Comparison of ENCODE assay signal across 20 mouse cellular contexts in the genomic region with DNA sequence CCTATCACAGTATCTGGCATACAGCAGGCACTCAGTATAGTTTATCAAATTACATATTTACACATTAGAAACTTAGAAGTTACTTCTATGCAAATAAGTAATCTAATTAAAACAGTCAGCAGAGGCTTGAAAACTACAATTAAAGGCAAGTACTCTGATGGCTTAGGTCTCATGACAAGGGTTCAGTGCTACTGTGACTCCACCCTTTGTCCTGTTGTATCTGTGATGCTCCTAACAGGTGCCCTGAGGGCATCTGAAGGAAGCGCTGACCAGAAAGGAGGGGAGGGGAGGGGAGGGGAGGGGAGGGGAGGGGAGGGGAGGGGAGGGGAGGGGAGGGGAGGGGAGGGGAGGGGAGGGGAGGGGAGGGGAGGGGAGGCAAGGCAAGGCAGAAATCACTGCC. TPM values are rescaled to one million over a fixed set of nuclear protein-coding genes. Genes with fewer than 3 reads are reported as not detected.
DNase-seq lines count a peak whose midpoint lies in the region; ATAC-seq and TF ChIP-seq lines count a peak whose summit lies in the region.
"Had no signal": no experiment of that assay in that cellular context is flagged by ENCODE, and none has a peak within 500 bp of the region (broad histone marks: within the 10 kb centered on the region; RNA-seq: fewer than 3 reads in every experiment).

No protein-coding gene starts in this region.

- no CpG with 5 or more reads among the region's 1 CpGs for WGBS in intestine, embryonic 14.5 days
- WGBS in intestine, postnatal 0 days: no CpG with 5 or more reads among the region's 1 CpGs
- no CpG with 5 or more reads among the region's 1 CpGs for WGBS in kidney, postnatal 0 days
- WGBS in stomach, embryonic 14.5 days: no CpG with 5 or more reads among the region's 1 CpGs
- no CpG with 5 or more reads among the region's 1 CpGs for WGBS in stomach, postnatal 0 days

- no peak for DNase-seq in intestine, embryonic 14.5 days (ENCODE audit: low spot score)
- DNase-seq in kidney, postnatal 0 days (ENCODE audit: low spot score): no peak
- DNase-seq in kidney, adult 18-20 months: no peak
- no peak for DNase-seq in stomach, postnatal 0 days (ENCODE audit: low spot score)
- DNase-seq in testis, postnatal 14 days (ENCODE audit: low spot score): no peak
- DNase-seq: adrenal gland, adult 8-10 months; adrenal gland, postnatal 36 days; B cell, adult 2 months; cerebellum, adult 2 months; cerebellum, postnatal 10 days; gastrocnemius, postnatal 36 days; heart, postnatal 36 days had no signal

- H3K27me3 ChIP-seq in intestine, embryonic 14.5 days (replicated peaks; ENCODE audit: control insufficient read depth, insufficient read depth, low read length): no peaks in the 10 kb centered on the region
- no peaks in the 10 kb centered on the region for H3K27me3 ChIP-seq in intestine, postnatal 0 days (replicated peaks; ENCODE audit: control insufficient read depth, insufficient read depth, low read length)
- no peaks in the 10 kb centered on the region for H3K27me3 ChIP-seq in kidney, postnatal 0 days (ENCODE audit: insufficient read depth, low read length)
- no peaks in the 10 kb centered on the region for H3K27me3 ChIP-seq in stomach, embryonic 14.5 days (ENCODE audit: control insufficient read depth, insufficient read depth, low read length)
- H3K27me3 ChIP-seq in stomach, postnatal 0 days (ENCODE audit: control insufficient read depth, insufficient read depth, low read length): no peaks in the 10 kb centered on the region
- H3K27me3 ChIP-seq: forebrain, embryonic 15.5 days; heart, embryonic 13.5 days; Patski had no signal

- H3K4me3 ChIP-seq in intestine, embryonic 14.5 days (ENCODE audit: low read depth, low read length): no peak overlapping the region
- no peak overlapping the region for H3K4me3 ChIP-seq in intestine, postnatal 0 days (ENCODE audit: low read depth, low read length)
- H3K4me3 ChIP-seq in kidney, postnatal 0 days (replicated peaks; ENCODE audit: low read depth, low read length): no peak overlapping the region
- H3K4me3 ChIP-seq in stomach, embryonic 14.5 days (ENCODE audit: low read depth, low read length): no peak overlapping the region
- no peak overlapping the region for H3K4me3 ChIP-seq in stomach, postnatal 0 days (ENCODE audit: low read depth, low read length)
- H3K4me3 ChIP-seq: embryonic facial prominence, embryonic 10.5 days; forebrain, embryonic 15.5 days; heart, embryonic 13.5 days had no signal

- H3K9me3 ChIP-seq in intestine, embryonic 14.5 days (ENCODE audit: control insufficient read depth, low read length): no peaks in the 10 kb centered on the region
- no peaks in the 10 kb centered on the region for H3K9me3 ChIP-seq in intestine, postnatal 0 days (ENCODE audit: control insufficient read depth)
- no peaks in the 10 kb centered on the region for H3K9me3 ChIP-seq in kidney, postnatal 0 days (replicated peaks; ENCODE audit: low read length)
- no peaks in the 10 kb centered on the region for H3K9me3 ChIP-seq in stomach, embryonic 14.5 days (ENCODE audit: control insufficient read depth, low read depth, low read length)
- no peaks in the 10 kb centered on the region for H3K9me3 ChIP-seq in stomach, postnatal 0 days (ENCODE audit: control insufficient read depth, low read length)
- H3K9me3 ChIP-seq: embryonic facial prominence, embryonic 10.5 days; forebrain, embryonic 15.5 days; heart, embryonic 13.5 days had no signal

- no peaks in the 10 kb centered on the region for H3K4me1 ChIP-seq in intestine, embryonic 14.5 days (replicated peaks; ENCODE audit: control insufficient read depth, insufficient read depth, low read length)
- H3K4me1 ChIP-seq in intestine, postnatal 0 days (replicated peaks; ENCODE audit: control insufficient read depth, insufficient read depth, low read length): 0 out of 2 replicates have a peak, but pooled peaks cover 3% of the 10 kb centered on the region
- no peaks in the 10 kb centered on the region for H3K4me1 ChIP-seq in kidney, postnatal 0 days (replicated peaks; ENCODE audit: insufficient read depth, low read length)
- H3K4me1 ChIP-seq in stomach, embryonic 14.5 days (ENCODE audit: control insufficient read depth, insufficient read depth, low read length): no peaks in the 10 kb centered on the region
- H3K4me1 ChIP-seq in stomach, postnatal 0 days (replicated peaks; ENCODE audit: control insufficient read depth, insufficient read depth): no peaks in the 10 kb centered on the region
- H3K4me1 ChIP-seq: embryonic facial prominence, embryonic 10.5 days; forebrain, embryonic 15.5 days had no signal

- ATAC-seq in intestine, embryonic 14.5 days (replicated peaks; ENCODE audit: low FRiP score, low TSS enrichment, low read depth): no peak
- ATAC-seq in intestine, postnatal 0 days: no peak
- no peak for ATAC-seq in kidney, postnatal 0 days (replicated peaks; ENCODE audit: low FRiP score, low read depth)
- no peak for ATAC-seq in stomach, embryonic 14.5 days (ENCODE audit: insufficient number of reproducible peaks, insufficient read depth, low FRiP score, low read depth)
- ATAC-seq in stomach, postnatal 0 days (ENCODE audit: low FRiP score, low TSS enrichment): no peak
- ATAC-seq: CD4-positive, CD25-positive, alpha-beta regulatory T cell, adult 4 months; forebrain, embryonic 15.5 days; Patski had no signal

- peak overlapping the region; percentile 33; the same call in 1 of the 2 replicates for H3K27ac ChIP-seq in intestine, embryonic 14.5 days (ENCODE audit: low read depth)
- no peak overlapping the region for H3K27ac ChIP-seq in intestine, postnatal 0 days (ENCODE audit: low read depth, low read length)
- peak overlapping the region; percentile 72; the same call in 1 of the 2 replicates for H3K27ac ChIP-seq in kidney, postnatal 0 days
- peak overlapping the region; percentile 55; the same call in 1 of the 2 replicates for H3K27ac ChIP-seq in stomach, embryonic 14.5 days (ENCODE audit: low read length)
- H3K27ac ChIP-seq in stomach, postnatal 0 days (replicated peaks): no peak overlapping the region
- H3K27ac ChIP-seq: embryonic facial prominence, embryonic 10.5 days; forebrain, embryonic 15.5 days; heart, embryonic 13.5 days had no signal

- no peak overlapping the region for H3K9ac ChIP-seq in intestine, embryonic 14.5 days (ENCODE audit: low read length)
- no peak overlapping the region for H3K9ac ChIP-seq in intestine, postnatal 0 days (ENCODE audit: low read depth, low read length)
- no peak overlapping the region for H3K9ac ChIP-seq in kidney, postnatal 0 days (ENCODE audit: low read depth, low read length)
- H3K9ac ChIP-seq in stomach, embryonic 14.5 days (replicated peaks; ENCODE audit: low read depth, low read length): no peak overlapping the region
- H3K9ac ChIP-seq in stomach, postnatal 0 days (ENCODE audit: low read length): no peak overlapping the region
- H3K9ac ChIP-seq: forebrain, embryonic 15.5 days; heart, embryonic 13.5 days had no signal

- no peak overlapping the region for H3K4me2 ChIP-seq in intestine, embryonic 14.5 days (ENCODE audit: low read length)
- no peak overlapping the region for H3K4me2 ChIP-seq in intestine, postnatal 0 days (replicated peaks; ENCODE audit: low read depth)
- no peak overlapping the region for H3K4me2 ChIP-seq in kidney, postnatal 0 days (ENCODE audit: low read length)
- no peak overlapping the region for H3K4me2 ChIP-seq in stomach, embryonic 14.5 days (replicated peaks; ENCODE audit: low read depth, low read length)
- no peak overlapping the region for H3K4me2 ChIP-seq in stomach, postnatal 0 days (replicated peaks; ENCODE audit: low read depth)
- H3K4me2 ChIP-seq: forebrain, embryonic 15.5 days; heart, embryonic 13.5 days had no signal

- TF ChIP-seq EP300 in stomach, postnatal 0 days (optimal IDR thresholded peaks at IDR 0.05): no peak

- TF ChIP-seq CTCF in intestine, postnatal 0 days (IDR thresholded peaks at IDR 0.05; ENCODE audit: low read depth): no peak
- no peak for TF ChIP-seq CTCF in kidney, postnatal 0 days (IDR thresholded peaks at IDR 0.05; ENCODE audit: low read depth)
- no peak for TF ChIP-seq CTCF in stomach, postnatal 0 days (IDR thresholded peaks at IDR 0.05; ENCODE audit: low read depth)

- H3K36me3 ChIP-seq in intestine, embryonic 14.5 days (ENCODE audit: control insufficient read depth, insufficient read depth, low read length): peaks cover 26% of the 10 kb centered on the region; the same call in 1 of the 2 replicates
- peaks cover 18% of the 10 kb centered on the region for H3K36me3 ChIP-seq in intestine, postnatal 0 days (ENCODE audit: control insufficient read depth, insufficient read depth)
- H3K36me3 ChIP-seq in kidney, postnatal 0 days (ENCODE audit: insufficient read depth, low read length): peaks cover 17% of the 10 kb centered on the region; the same call in 1 of the 2 replicates
- 0 out of 2 replicates have a peak, but pooled peaks cover 5% of the 10 kb centered on the region for H3K36me3 ChIP-seq in stomach, embryonic 14.5 days (ENCODE audit: control insufficient read depth, insufficient read depth, low read length)
- H3K36me3 ChIP-seq in stomach, postnatal 0 days (ENCODE audit: control insufficient read depth, insufficient read depth, low read length): 0 out of 2 replicates have a peak, but pooled peaks cover 2% of the 10 kb centered on the region

RNA-seq across cellular contexts. Expression of a gene that starts 24.1 kb away (rescaled TPM):
- 9.6 and 10.1 TPM in 2 replicates for polyA plus RNA-seq in intestine, embryonic 14.5 days (2014; fragmentation: Nextera tagmentation; extraction: Ambion mirVana)
- 2.6 and 3.2 TPM in 2 replicates for polyA plus RNA-seq in intestine, postnatal 0 days (2015; fragmentation: Nextera tagmentation; extraction: Ambion mirVana)
- polyA plus RNA-seq in kidney, postnatal 0 days (2015; fragmentation: Nextera tagmentation; extraction: Ambion mirVana): 6.0 and 7.3 TPM in 2 replicates
- 8.3 and 10.3 TPM in 2 replicates for polyA plus RNA-seq in stomach, embryonic 14.5 days (2014; fragmentation: Nextera tagmentation; extraction: Ambion mirVana)
- 3.4 and 3.6 TPM in 2 replicates for polyA plus RNA-seq in stomach, postnatal 0 days (2015; fragmentation: Nextera tagmentation; extraction: Ambion mirVana)

RNA-seq across cellular contexts. Expression of a gene that starts 43.8 kb away (rescaled TPM):
- polyA plus RNA-seq in intestine, embryonic 14.5 days (2014; fragmentation: Nextera tagmentation; extraction: Ambion mirVana): 0.32 and 0.44 TPM in 2 replicates
- not detected in 2 replicates for polyA plus RNA-seq in intestine, postnatal 0 days (2015; fragmentation: Nextera tagmentation; extraction: Ambion mirVana)
- polyA plus RNA-seq in kidney, postnatal 0 days (2015; fragmentation: Nextera tagmentation; extraction: Ambion mirVana): 0.84 and 0.89 TPM in 2 replicates
- polyA plus RNA-seq in stomach, embryonic 14.5 days (2014; fragmentation: Nextera tagmentation; extraction: Ambion mirVana): not detected in 2 replicates
- polyA plus RNA-seq in stomach, postnatal 0 days (2015; fragmentation: Nextera tagmentation; extraction: Ambion mirVana): 0.31 and 0.49 TPM in 2 replicates
- polyA plus RNA-seq: CD4-positive, CD25-positive, alpha-beta regulatory T cell, adult 4 months; heart, embryonic 13.5 days; heart, postnatal 0 days had no signal

RNA-seq across cellular contexts. Expression of a gene that starts 49.8 kb away (rescaled TPM):
- 0.31 and 0.41 TPM in 2 replicates for polyA plus RNA-seq in intestine, embryonic 14.5 days (2014; fragmentation: Nextera tagmentation; extraction: Ambion mirVana)
- 0.21 and 0.29 TPM in 2 replicates for polyA plus RNA-seq in intestine, postnatal 0 days (2015; fragmentation: Nextera tagmentation; extraction: Ambion mirVana)
- 0.43 and 0.49 TPM in 2 replicates for polyA plus RNA-seq in kidney, postnatal 0 days (2015; fragmentation: Nextera tagmentation; extraction: Ambion mirVana)
- 0.32 and 0.46 TPM in 2 replicates for polyA plus RNA-seq in stomach, embryonic 14.5 days (2014; fragmentation: Nextera tagmentation; extraction: Ambion mirVana)
- polyA plus RNA-seq in stomach, postnatal 0 days (2015; fragmentation: Nextera tagmentation; extraction: Ambion mirVana): 0.12 and 0.13 TPM in 2 replicates
- polyA plus RNA-seq: CD4-positive, CD25-positive, alpha-beta regulatory T cell, adult 4 months; heart, postnatal 0 days had no signal

Comparison
In these comparisons a context has a peak if more than half of its experiments do, and no peak if none do; other contexts are left out.
1. H3K27ac ChIP-seq: peak in intestine, embryonic 14.5 days (single experiment), kidney, postnatal 0 days (single experiment) and stomach, embryonic 14.5 days (single experiment); none in intestine, postnatal 0 days (single experiment) and stomach, postnatal 0 days (single experiment).